Mouse (Mus musculus) bone marrow, adult 2 months (tissue): ENCODE results near the gene Shq1. TPM values are rescaled to one million over a fixed set of nuclear protein-coding genes. Genes with fewer than 3 reads are reported as not detected.

Experiments
- H3K27ac ChIP-seq: fragments of 200-500 bp; 2 replicates; pipeline ENCODE4 v1.5.1; 2012; ENCODE audit warnings: low read depth, mild to moderate bottlenecking, control low read depth, inconsistent platforms, low read length; ENCODE audit not compliant: control insufficient read depth, poor library complexity, insufficient read depth
- H3K4me1 ChIP-seq: fragments of 200-500 bp; 2 replicates; pipeline ENCODE4 v1.6.1; 2011; ENCODE audit warnings: low read length; ENCODE audit not compliant: control insufficient read depth, insufficient read depth
- H3K4me3 ChIP-seq: fragments of 200-500 bp; replicated peaks from 2 replicates; pipeline ENCODE3; 2011; ENCODE audit warnings: mild to moderate bottlenecking, low read depth, low read length, control low read depth; ENCODE audit not compliant: control insufficient read depth
- CTCF ChIP-seq: fragments of 200-500 bp; IDR thresholded peaks from 2 replicates; pipeline ENCODE4 v1.5.1; 2011; ENCODE audit warnings: low read length, control low read depth; ENCODE audit not compliant: control insufficient read depth, insufficient read depth
- POLR2A ChIP-seq: fragments of 200-500 bp; IDR thresholded peaks from 2 replicates; pipeline ENCODE4 v1.6.1; 2011; ENCODE audit warnings: low read depth, mild to moderate bottlenecking, control low read depth, low read length, borderline replicate concordance; ENCODE audit not compliant: control insufficient read depth
- WGBS: fragments of 180-500 bp; shearing (Covaris S2); methylation state at CpG from one replicate; pipeline ENCODE4 v1.1.7; 2018; 5-methylcytosine and 5-hydroxymethylcytosine counted together
- polyA plus RNA-seq: library from polyadenylated mRNA; stranded (reverse); fragments of >200 nt; gene quantifications from 2 replicates; pipeline ENCODE4 v1.2.4, GENCODE M21; 2011; ENCODE audit warnings: low replicate concordance; ENCODE audit not compliant: missing spikeins, insufficient read depth, insufficient read length

Shq1 gene
- 3.3 and 6.4 TPM in 2 replicates for polyA plus RNA-seq

DNA sequence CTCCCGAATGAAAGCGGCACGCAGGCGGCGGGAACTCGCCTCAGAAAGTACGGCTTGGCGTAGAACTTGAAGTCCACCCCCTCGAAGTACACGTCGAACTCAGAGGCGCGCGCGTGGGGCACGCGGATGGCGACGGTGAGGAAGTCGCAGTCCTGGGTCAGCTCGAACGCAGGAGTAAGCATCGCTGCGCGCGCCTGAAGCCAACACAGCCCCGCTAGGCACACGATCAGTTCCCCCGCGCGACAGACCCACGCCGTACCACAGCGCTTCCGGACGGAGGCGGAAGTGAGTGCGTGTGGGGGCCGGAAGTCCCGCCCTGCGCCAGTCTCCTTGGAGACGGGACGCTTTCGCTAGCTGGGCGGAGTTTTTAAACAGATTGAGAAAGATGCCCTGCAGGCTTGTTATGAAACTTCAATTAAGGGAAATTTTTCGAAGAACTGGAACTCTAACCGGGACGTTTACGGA is at the start of gene Shq1:
Shq1 (minus strand) TSS at position 278 of the 465 bp plus-strand sequence.
- Histone ChIP-seq H3K4me1 (no peaks in the 10 kb centered on the region; the same call in 1 of the 2 replicates), H3K27ac (peak within 1 kb of the TSS; percentile 25; the same call in 1 of the 2 replicates), H3K4me3 (peak within 1 kb of the TSS; percentile 85)
- WGBS = under 1% methylated on average over 49 of the region's 49 CpGs
- TF ChIP-seq POLR2A (peak; percentile 45; the same call in 1 of the 2 replicates), CTCF (0 out of 2 replicates have a peak, but pooled peaks have one; percentile 2)

DNA sequence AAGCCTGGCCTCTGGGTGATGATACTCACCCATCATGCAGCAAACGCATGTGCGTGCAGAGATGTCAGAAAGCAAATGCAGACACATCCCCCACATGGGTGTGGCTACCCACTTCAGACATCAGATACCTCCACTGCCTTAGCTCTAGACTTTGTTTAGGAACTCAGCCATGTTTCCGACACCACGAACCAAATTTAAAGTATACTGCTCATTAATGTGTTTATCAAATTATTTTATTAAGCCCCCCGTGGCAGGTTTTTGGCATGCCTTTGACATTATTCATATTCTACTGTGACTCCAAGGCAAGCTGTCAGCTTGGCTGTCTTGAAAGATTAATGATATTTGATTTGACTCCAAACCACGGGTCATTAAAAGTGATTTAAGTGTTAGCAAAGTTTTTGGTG is 49.1 kb upstream of the Shq1 start:
- 61% methylated on average over 6 of the region's 6 CpGs for WGBS
- Histone ChIP-seq H3K4me1 (no peaks in the 10 kb centered on the region; the same call in 1 of the 2 replicates), H3K4me3 (no peak overlapping the region), H3K27ac (no peak overlapping the region)
- TF ChIP-seq CTCF (no peak), POLR2A (no peak)

DNA sequence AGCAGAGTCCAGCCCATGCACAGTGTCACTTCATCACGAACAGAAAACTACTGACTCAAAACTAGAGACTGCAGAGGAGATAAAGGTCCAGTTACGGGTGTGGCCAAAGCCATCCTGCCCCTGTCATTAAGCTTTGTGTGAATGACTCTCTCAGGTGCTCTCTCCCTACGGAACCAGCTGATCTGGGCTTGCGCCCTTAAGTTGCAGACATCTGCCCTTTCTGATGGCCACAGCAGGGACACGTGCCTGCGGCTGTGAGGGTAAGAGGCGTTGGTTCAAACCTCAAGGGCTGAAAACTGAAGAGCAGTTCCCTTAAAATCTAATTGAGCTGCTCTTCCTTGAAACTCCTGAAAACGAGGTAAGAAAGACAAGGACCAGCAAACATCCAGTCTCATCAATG is 45.9 kb upstream of the Shq1 start:
- no peak overlapping the region for H3K4me3 ChIP-seq
- no peak overlapping the region for H3K27ac ChIP-seq
- H3K4me1 ChIP-seq = no peaks in the 10 kb centered on the region; the same call in 1 of the 2 replicates
- no peak for TF ChIP-seq POLR2A
- no peak for TF ChIP-seq CTCF
- 84% methylated on average over 8 of the region's 8 CpGs for WGBS

DNA sequence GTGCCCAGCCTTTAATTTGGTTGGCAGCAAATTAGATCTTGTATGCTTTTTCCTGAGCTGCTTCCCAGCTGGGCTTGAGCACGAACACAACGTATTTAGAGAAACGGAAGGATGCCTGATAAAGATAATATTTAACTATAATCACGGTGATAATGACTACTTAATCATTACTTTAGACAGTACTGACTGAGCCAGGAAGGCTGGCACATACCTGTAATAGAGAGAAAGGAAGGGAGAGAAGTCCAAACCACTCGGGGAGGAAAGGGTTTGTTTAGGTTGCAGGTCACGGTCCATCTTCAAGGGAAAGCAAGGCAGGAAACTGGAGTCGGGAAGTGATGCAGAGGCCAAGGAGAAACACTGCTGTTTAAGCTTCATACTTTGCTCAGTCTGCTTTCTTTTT is 45.2 kb upstream of the Shq1 start:
- Histone ChIP-seq H3K4me3 (no peak overlapping the region), H3K27ac (no peak overlapping the region), H3K4me1 (no peaks in the 10 kb centered on the region; the same call in 1 of the 2 replicates)
- 80% methylated on average over 7 of the region's 7 CpGs for WGBS
- TF ChIP-seq CTCF = no peak
- no peak for TF ChIP-seq POLR2A

DNA sequence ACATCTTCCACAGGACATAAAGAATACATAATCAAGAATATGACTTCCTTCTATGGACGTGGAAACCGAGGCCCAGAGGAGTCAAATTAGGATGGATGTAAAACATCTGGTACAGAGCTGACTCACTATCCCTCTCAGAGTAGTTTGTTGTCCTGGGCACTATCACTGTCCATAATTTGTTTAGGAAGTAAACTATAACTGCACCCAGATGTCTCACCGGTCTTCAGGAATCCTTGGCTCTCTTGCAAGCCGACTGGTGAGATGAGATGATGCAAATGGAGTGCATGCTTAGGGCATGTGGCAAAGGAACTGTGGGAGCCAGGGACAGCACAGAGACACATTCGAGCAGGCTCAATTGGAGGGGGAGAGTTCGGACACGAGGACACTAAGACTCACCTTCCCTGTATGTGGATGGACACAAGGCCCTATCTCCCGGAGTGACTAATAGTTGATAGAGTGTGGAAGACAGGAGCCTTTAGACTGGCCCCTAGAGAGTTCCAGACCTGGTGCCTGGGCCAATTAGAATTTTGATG is 44.4 kb upstream of the Shq1 start:
- TF ChIP-seq CTCF (no peak), POLR2A (no peak)
- Histone ChIP-seq H3K4me3 (no peak overlapping the region), H3K4me1 (no peaks in the 10 kb centered on the region; the same call in 1 of the 2 replicates), H3K27ac (no peak overlapping the region)
- WGBS = 83% methylated on average over 8 of the region's 8 CpGs

DNA sequence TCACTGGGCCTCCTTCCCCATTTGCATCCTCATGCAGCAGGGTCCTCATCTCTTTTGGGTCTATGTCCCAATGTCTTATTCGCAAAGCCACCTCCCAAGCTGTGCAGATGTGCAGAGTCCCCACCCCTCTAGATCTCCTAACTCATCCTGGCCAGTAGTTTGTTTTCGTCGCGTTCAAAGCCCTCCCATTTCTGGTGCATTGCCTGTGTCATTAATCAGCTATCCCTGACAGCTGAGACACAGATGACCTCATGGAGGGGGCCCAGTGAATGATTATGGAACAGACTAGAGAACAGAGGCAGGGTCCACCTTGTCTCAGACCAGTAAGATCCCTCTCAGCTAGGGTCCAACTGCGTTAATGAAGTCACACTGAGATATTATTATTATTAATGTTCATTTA is 39.9 kb upstream of the Shq1 start:
- 83% methylated on average over 5 of the region's 5 CpGs for WGBS
- TF ChIP-seq POLR2A (no peak), CTCF (no peak)
- no peak overlapping the region for H3K4me3 ChIP-seq
- no peaks in the 10 kb centered on the region; the same call in 1 of the 2 replicates for H3K4me1 ChIP-seq
- no peak overlapping the region for H3K27ac ChIP-seq

DNA sequence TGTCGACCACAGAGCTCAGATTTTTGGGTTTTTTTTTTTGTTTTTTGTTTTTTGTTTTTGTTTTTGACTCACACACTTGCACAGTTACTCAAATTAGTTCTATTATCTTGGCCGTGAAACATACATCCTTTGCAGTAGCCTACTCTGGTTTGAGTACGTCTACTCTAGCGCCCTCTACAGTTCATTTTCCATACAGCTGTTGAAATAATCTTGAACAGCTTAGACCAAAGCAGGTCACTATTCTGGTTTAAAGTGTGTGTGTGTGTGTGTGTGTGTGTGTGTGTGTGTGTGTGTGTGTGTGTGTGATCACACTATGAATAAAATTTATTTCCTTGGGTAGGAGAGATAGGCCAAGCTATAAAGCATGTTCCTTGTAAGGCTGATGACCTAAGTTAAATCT is 39.2 kb upstream of the Shq1 start:
- WGBS = 25% methylated on average over 4 of the region's 4 CpGs

DNA sequence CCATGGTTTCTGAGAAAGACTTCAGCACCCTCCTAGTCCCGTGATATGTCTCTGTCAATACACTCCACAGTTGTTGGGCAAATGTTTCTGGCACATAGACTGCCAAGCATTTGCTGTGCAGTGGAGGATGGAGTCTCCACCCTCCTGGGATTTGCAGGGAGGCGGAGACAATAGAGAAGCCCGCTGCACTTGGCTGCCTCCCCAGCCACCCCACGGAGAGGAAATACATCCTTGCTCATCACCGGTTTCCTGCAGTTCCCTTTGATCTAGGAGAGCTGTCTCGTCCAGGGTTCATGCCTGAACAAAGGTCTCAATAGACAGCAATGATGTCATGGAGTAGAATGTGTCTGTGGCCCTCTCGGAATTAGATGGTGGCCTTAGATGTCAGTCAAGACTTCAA is 38.5 kb upstream of the Shq1 start:
- no peak for TF ChIP-seq CTCF
- no peak overlapping the region for H3K27ac ChIP-seq
- no peaks in the 10 kb centered on the region for H3K4me1 ChIP-seq
- 45% methylated on average over 7 of the region's 7 CpGs for WGBS
- H3K4me3 ChIP-seq = no peak overlapping the region

More for the DNA sequence above, 39.2 kb upstream of the Shq1 start:
- H3K27ac ChIP-seq = no peak overlapping the region
- TF ChIP-seq CTCF = no peak
- TF ChIP-seq POLR2A = no peak
- H3K4me1 ChIP-seq = no peaks in the 10 kb centered on the region
- H3K4me3 ChIP-seq = no peak overlapping the region
